Mouse (Mus musculus): ENCODE data around the gene Fam198b.

- TF ChIP-seq GATA1 (IDR thresholded peaks at IDR 0.05; ENCODE audit: low read depth, low read length) (no peak), MAFK (IDR thresholded peaks at IDR 0.05; ENCODE audit: borderline replicate concordance, low read depth, low read length) (no peak), CTCF (IDR thresholded peaks at IDR 0.05 in 2 of 3, conservative IDR thresholded peaks at IDR 0.05 in 1 of 3; ENCODE audit: control insufficient read depth in 1 of 3, insufficient read depth in 1 of 3, low read depth in 2 of 3, low read length in 3 of 3, poor library complexity in 1 of 3, severe bottlenecking in 1 of 3) (no peak), KAT2A (conservative IDR thresholded peaks at IDR 0.05; ENCODE audit: low read depth, low read length) (no peak), E2F4 (IDR thresholded peaks at IDR 0.05; ENCODE audit: borderline replicate concordance, low read depth, low read length) (no peak), MXI1 (IDR thresholded peaks at IDR 0.05; ENCODE audit: low read depth, low read length) (no peak), EP300 (IDR thresholded peaks at IDR 0.05; ENCODE audit: low read depth in 1 of 2, low read length in 2 of 2) (no peak), TAL1 (IDR thresholded peaks at IDR 0.05; ENCODE audit: low read length) (no peak)
These were observed 17.1 kb upstream of the Fam198b start for GRCm38 (mm10) chr3:79867121-79867709.

Data from MEL (cell line).